Mouse (Mus musculus) kidney, postnatal 10 days (tissue): Measurements from ENCODE around the gene Dxo.

ENCODE experiments used
- DNase-seq: peaks from one replicate; pipeline ENCODE4 v3.0.0; 2021; ENCODE audit warnings: mixed read lengths

Dxo gene

DNA sequence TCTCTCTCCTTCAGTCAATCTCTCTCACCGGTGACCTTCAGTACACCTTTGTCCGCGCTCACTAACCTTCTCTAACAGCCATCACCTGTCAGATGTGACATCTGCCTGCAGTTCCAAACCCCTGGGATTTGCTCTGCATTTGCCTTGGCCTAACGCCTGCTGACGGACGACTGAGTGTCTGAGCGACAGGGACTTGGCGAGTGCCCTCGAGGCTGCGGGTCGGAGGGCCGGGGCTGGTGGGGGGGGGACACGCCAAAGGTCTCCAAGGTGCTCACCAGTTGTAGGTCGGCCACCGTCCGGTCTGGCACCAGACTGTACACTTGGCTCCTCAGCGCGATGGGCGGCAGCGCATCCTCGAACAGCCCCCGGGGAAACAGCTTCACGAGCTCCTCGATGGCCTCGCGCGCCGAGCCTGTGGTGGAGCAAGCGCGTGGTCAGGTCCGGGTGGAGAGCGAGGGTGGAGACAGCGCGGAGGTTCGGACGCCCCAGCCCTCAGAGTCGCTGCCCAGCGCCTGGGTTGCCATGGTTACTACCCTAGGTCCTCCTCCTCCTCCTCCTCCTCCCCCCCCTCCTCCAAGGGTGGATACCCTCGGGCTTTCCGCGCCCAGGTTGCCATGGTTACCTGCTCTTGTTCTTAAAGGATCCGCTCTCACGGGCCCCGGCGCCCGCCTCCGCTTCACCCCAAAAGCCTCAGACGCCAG lies 514 bp upstream of the Dxo start:
- no peak for DNase-seq

GRCm38 (mm10) chr17:34837464-34838324 lies 875 bp downstream of the Dxo start:
- peak; percentile 47 for DNase-seq

GRCm38 (mm10) chr17:34838785-34839184 lies 2.0 kb downstream of the Dxo start:
- DNase-seq = no peak

- DNase-seq = no peak
Measured at GRCm38 (mm10) chr17:34840736-34841307, 4.0 kb downstream of the Dxo start.

GRCm38 (mm10) chr17:34844884-34845283 lies 8.1 kb downstream of the Dxo start:
- no peak for DNase-seq

GRCm38 (mm10) chr17:34847192-34847591 lies 10.4 kb downstream of the Dxo start:
- DNase-seq = no peak

DNA sequence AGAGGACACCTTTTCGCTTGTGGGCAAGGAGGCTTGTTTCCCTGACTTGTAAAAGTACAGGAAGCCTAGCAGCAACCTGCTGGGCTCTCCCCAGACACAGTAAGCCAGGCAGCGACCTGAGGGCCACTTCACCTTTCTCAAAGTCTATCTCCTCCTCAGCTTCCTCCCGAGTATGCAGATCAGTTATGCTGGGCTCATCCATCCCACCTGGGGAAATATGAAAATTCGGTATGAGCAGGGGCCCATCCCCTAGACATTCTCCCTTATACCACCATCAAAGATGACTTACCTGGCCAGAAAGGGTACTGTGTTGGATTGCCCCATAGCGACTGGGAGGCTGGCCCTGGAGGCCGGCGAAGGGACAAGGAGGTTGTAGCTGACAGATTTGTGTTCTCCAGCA lies 10.8 kb downstream of the Dxo start:
- no peak for DNase-seq

DNA sequence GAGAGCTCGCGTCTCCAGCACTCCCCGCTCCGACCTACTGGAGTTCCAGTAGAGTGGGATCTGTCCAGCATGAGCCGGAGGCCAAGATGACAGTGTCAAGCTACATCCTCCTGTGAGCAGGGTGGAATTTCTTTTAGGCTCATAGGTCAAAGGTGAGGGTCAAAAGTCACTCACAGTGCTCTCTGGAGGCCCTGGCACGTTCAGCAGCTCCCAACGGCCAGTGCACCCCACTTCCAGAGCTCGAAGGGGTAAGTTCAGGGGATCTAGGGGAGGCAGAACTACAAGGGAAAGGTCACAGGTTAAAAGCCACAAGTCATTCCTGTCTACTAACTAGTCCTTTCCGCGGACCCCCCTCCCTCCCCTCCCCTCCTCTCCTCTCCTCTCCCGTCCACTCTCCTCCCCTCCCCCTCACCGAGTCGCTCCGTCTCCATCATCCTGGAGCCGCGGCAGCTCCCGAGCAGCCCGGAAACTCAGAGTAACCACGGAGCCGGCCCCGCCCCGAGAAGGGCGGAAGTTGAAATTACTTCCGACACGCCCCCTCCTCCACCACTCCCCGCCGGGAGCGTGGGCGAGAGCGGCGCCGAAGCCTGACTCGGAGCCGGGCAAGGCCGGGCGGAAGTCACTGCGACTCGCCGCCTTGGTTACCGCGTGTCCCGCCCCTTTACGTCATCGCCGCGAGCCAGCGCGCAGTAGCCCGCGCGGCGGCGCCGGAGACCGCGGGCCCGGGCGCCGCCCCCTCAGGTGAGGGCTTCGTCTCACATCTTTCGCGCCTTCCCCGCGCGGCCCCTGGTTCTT lies 13.1 kb downstream of the Dxo start, which contains the start of the genes Skiv2l and Nelfe:
Gene Skiv2l (minus strand): TSS at position 489 of the 795 bp plus-strand sequence.
Gene Nelfe (plus strand): TSS at position 670 of the 795 bp plus-strand sequence.
- DNase-seq = peak; percentile 99

DNA sequence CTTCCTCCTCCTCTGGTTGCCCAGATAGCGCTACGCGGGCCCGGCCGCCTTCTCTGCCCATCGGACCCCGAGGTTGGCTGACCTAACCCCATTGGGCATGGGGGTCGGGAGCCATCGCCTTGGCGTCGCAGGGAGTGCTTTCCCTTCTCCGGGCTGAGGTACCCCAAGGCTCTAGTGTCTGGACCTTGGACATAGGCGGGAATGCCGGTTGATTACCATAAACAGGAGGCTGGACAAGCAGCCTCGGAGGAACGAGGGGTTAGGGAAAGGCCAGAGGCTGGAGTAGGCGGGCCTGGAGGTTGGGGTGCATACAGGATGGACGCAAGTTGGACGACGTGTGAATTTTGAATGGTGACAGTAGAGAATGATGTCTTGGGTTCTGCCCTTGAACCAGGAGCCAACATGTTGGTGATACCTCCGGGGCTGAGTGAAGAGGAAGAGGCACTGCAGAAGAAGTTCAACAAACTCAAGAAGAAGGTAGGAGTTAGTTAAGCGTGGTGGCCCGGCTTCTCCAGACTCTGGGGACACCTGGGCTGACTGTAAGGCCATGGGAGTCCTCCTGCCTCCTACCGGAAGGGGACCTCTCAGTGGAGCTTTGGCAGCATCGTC lies 13.8 kb downstream of the Dxo start:
- no peak for DNase-seq

DNA sequence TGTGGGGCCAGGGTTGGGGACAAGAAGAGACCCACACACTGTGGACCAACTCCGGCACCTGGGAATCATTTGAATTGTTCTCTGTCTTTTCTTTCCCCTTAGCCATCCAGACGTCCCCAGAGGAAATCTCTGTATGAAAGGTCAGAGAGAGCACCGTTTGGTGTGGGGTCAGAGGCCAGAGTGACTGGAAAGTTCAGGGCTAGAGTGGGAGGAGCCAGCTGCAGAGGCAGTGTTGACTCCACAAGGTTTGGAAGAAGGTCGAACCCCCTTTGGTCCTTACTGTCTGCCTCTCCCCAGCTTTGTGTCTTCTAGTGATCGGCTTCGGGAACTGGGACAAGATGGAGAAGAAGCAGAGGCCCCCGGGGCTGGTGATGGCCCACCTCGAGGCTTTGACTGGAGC lies 16.7 kb downstream of the Dxo start:
- DNase-seq = no peak

GRCm38 (mm10) chr17:34854761-34855160 lies 17.9 kb downstream of the Dxo start:
- no peak for DNase-seq

DNA sequence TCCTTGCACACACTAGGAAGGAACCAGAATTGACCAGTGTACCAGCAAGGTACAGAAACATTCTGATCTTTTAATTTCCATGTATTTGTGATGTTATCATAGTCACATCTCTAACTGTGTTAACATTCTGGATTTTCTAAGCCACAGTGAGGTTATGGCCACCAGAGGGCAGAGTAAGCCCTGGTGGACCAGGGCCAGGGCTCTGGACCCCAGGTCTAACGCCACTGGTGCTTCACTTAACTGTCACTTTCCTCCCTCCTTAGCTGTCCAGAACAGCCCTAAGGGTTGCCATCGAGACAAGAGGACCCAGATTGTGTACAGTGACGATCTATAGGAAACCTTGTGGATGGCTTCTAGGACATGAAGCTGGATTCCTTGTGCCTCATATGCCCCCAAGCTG lies 19.0 kb downstream of the Dxo start:
- peak; percentile 77 for DNase-seq

- DNase-seq = no peak
Measured at GRCm38 (mm10) chr17:34858670-34859069, 21.9 kb downstream of the Dxo start.

GRCm38 (mm10) chr17:34860514-34860913 lies 23.7 kb downstream of the Dxo start:
- no peak for DNase-seq

DNA sequence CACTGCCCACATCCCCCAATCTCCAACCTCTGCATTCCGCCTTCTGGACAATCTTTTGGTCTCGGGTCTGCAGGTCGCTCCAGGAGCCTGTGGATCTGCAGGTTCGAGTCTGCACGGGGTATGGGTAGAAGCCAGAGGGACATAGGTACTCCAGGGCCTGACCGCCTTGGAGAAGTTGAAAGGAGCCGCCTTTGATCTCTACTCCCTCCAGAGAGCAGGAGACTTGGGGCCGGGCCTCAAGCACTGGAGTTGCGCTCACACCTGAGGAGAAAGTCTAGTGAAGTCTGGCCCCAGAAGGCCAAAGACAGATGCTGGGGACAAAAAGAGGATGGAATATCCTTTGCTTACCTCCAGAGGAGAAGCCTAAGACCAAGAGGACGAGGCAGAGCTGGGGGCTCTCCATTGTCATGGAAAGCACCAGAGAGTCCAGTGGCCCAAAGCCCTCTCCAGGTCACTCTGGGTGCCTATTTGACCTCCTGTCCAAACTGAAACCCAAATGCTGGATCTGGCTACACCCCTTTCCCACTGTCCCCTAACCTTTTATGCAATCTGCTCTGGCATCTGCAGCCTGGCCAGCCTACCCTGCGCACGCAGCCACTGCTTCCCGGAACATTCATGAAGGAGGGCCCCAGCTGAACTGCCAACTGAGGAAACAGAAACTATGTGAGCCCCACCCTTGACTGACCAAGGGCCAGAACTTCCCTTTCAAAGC lies 25.0 kb downstream of the Dxo start:
- peak; percentile 57 for DNase-seq

- DNase-seq = peak; percentile 65
Measured at GRCm38 (mm10) chr17:34862416-34863081, 25.7 kb downstream of the Dxo start, which contains the start of gene Cfb. Cfb (minus strand) TSS chr17:34862518.

DNA sequence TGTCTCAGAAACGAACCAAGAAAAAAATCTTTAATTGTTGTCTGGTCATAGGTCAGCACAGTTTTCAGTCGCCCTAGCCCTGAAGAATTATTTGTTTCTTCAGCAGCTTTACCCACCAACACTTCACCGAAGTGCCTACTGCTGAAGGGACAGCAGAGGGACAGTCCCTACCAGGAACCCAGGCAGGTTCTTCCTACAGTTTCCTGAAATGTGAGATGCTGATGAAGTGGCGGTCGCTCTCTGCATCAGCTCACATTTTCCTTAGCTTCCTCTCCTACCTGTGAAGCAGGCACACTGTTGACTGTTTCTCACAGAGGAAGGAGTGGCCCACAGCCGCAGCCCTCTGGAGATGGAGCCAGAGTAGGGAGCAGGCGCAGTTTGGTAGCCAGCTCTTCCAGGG lies 29.2 kb downstream of the Dxo start:
- DNase-seq = no peak

- DNase-seq = no peak
Measured at GRCm38 (mm10) chr17:34874321-34874720, 37.5 kb downstream of the Dxo start.

- no peak for DNase-seq
Measured at GRCm38 (mm10) chr17:34879336-34879879, 42.6 kb downstream of the Dxo start, which contains the start of gene Zbtb12. Zbtb12 (plus strand) TSS chr17:34879483.

GRCm38 (mm10) chr17:34881166-34881565 lies 44.3 kb downstream of the Dxo start:
- no peak for DNase-seq
